Mouse (Mus musculus) myocyte (in vitro differentiated cells): ENCODE data around the gene Limch1.

Source experiments
- CEBPB ChIP-seq: IDR thresholded peaks from 2 replicates; pipeline ENCODE4 v1.6.1; 2011; ENCODE audit warnings: mild to moderate bottlenecking, moderate library complexity; ENCODE audit not compliant: poor library complexity, insufficient read depth, severe bottlenecking
- E2F4 ChIP-seq: IDR thresholded peaks from one replicate; pipeline ENCODE4 v1.6.1; 2011; ENCODE audit warnings: mild to moderate bottlenecking, control low read depth, moderate library complexity; ENCODE audit not compliant: insufficient read depth
- MAX ChIP-seq: IDR thresholded peaks from one replicate; pipeline ENCODE4 v1.6.1; 2011; ENCODE audit warnings: low read depth, mild to moderate bottlenecking, control low read depth
- MYOD1 ChIP-seq, 3 experiments: IDR thresholded peaks; one replicate each; pipeline ENCODE4 v1.6.1; 2011; ENCODE audit warnings: control low read depth in 2 of 3, low read depth in 2 of 3, mild to moderate bottlenecking in 2 of 3, moderate library complexity in 1 of 3; ENCODE audit not compliant: insufficient read length in 2 of 3, control insufficient read depth in 1 of 3
- MYOG ChIP-seq, 3 experiments: IDR thresholded peaks; one replicate each; pipeline ENCODE4 v1.6.1; 2011; ENCODE audit warnings: control low read depth in 2 of 3, low read depth in 2 of 3, mild to moderate bottlenecking in 2 of 3; ENCODE audit not compliant: insufficient read length in 2 of 3, control insufficient read depth in 1 of 3, insufficient read depth in 1 of 3
- POLR2A ChIP-seq: IDR thresholded peaks from one replicate; pipeline ENCODE4 v1.6.1; 2011; ENCODE audit warnings: low read depth, mild to moderate bottlenecking, control low read depth, moderate library complexity; ENCODE audit not compliant: insufficient read length
- POLR2AphosphoS2 ChIP-seq: IDR thresholded peaks from one replicate; pipeline ENCODE4 v1.6.1; 2011; ENCODE audit warnings: low read depth, control low read depth; ENCODE audit not compliant: insufficient read length
- TCF12 ChIP-seq: IDR thresholded peaks from one replicate; pipeline ENCODE4 v1.6.1; 2011; ENCODE audit warnings: mild to moderate bottlenecking, control low read depth; ENCODE audit not compliant: poor library complexity, insufficient read depth, severe bottlenecking
- TCF3 ChIP-seq: IDR thresholded peaks from one replicate; pipeline ENCODE4 v1.6.1; 2011; ENCODE audit warnings: low read depth, control low read depth; ENCODE audit not compliant: insufficient read length
- USF1 ChIP-seq: IDR thresholded peaks from one replicate; pipeline ENCODE4 v1.6.1; 2011; ENCODE audit warnings: low read depth, mild to moderate bottlenecking, control low read depth, moderate library complexity

- no peak for TF ChIP-seq MAX
- no peak for TF ChIP-seq POLR2A
- TF ChIP-seq TCF12, result no peak
- no peak for TF ChIP-seq TCF3
- no peak for TF ChIP-seq E2F4
- no peak for TF ChIP-seq POLR2AphosphoS2
- TF ChIP-seq USF1, result no peak
- TF ChIP-seq MYOD1 (IDR thresholded peaks at IDR 0.05; ENCODE audit: control insufficient read depth in 1 of 3, insufficient read length in 2 of 3, low read depth in 2 of 3), result no peak
- TF ChIP-seq CEBPB, result no peak
- TF ChIP-seq MYOG (IDR thresholded peaks at IDR 0.05; ENCODE audit: control insufficient read depth in 1 of 3, insufficient read depth in 1 of 3, insufficient read length in 2 of 3, low read depth in 2 of 3), result no peak
These were observed 165.0 kb downstream of the Limch1 start for GRCm38 (mm10) chr5:66910610-66911009.
